In the genomic region with DNA sequence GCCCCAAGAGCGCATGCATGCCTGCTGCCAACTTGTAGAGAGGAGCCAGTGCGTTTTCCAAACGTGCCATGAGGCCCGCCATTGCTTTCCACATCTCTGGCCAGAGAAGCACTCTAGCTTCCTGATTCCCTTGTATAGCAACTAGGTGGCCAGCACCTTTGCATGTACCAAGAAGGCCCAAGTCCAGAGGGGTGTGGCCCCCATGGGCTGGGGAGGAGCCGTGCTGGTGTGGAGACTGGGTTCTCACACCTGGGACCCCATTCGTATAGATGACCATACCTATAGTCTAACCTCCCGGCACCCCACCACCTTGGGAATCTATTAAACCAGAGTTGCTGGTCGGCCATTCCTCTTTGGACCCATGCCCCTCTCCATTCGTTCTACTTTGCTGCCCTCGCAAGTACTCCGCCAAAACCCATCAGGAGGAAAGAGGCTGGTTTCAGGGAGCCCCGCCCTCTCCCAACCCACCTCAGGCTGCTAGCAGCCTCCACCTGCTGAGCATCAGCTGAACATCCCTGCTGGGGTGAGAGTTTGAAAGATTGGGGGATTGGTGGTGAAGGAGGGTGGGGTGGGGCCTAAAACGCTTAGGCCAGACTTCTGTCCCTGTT, we compare ENCODE assay signal across 8 mouse cellular contexts. TPM values are rescaled to one million over a fixed set of nuclear protein-coding genes. Genes with fewer than 3 reads are reported as not detected.
DNase-seq lines count a peak whose midpoint lies in the region; ATAC-seq and TF ChIP-seq lines count a peak whose summit lies in the region.

Gene Slc19a1 (plus strand): TSS at position 474 of the 608 bp plus-strand sequence.

- 0 out of 2 replicates have a peak within 1 kb of the TSS, but pooled peaks have one; percentile 46 for H3K27ac ChIP-seq in forebrain, embryonic 12.5 days
- peak within 1 kb of the TSS; percentile 88 for H3K27ac ChIP-seq in kidney, postnatal 0 days
- peak within 1 kb of the TSS; percentile 46; the same call in 1 of the 2 replicates for H3K27ac ChIP-seq in liver, postnatal 0 days (ENCODE audit: low read depth)

- no peak for TF ChIP-seq EP300 in liver, postnatal 0 days (IDR thresholded peaks at IDR 0.05; ENCODE audit: low read depth)

- no peaks in the 10 kb centered on the region for H3K9me3 ChIP-seq in forebrain, embryonic 12.5 days
- no peaks in the 10 kb centered on the region for H3K9me3 ChIP-seq in kidney, postnatal 0 days (replicated peaks; ENCODE audit: low read length)
- H3K9me3 ChIP-seq in liver, postnatal 0 days (ENCODE audit: low read length): no peaks in the 10 kb centered on the region

- ATAC-seq in forebrain, embryonic 12.5 days (ENCODE audit: low FRiP score): no peak
- 0 out of 2 replicates have a peak, but pooled peaks have one; percentile 9 for ATAC-seq in kidney, postnatal 0 days (replicated peaks; ENCODE audit: low FRiP score, low read depth)
- no peak for ATAC-seq in liver, postnatal 0 days
- ATAC-seq in monocyte, adult 5-6 weeks (replicated peaks; ENCODE audit: insufficient number of reproducible peaks, low FRiP score, low TSS enrichment, poor library complexity, severe bottlenecking): no peak

- peak within 1 kb of the TSS; percentile 91 for H3K4me2 ChIP-seq in forebrain, embryonic 12.5 days
- peak within 1 kb of the TSS; percentile 90 for H3K4me2 ChIP-seq in kidney, postnatal 0 days (ENCODE audit: low read length)
- H3K4me2 ChIP-seq in liver, postnatal 0 days (ENCODE audit: low read depth, low read length): peak within 1 kb of the TSS; percentile 96

- H3K4me1 ChIP-seq in forebrain, embryonic 12.5 days: peaks cover 24% of the 10 kb centered on the region
- peaks cover 19% of the 10 kb centered on the region; the same call in 1 of the 2 replicates for H3K4me1 ChIP-seq in kidney, postnatal 0 days (replicated peaks; ENCODE audit: insufficient read depth, low read length)
- H3K4me1 ChIP-seq in liver, postnatal 0 days (ENCODE audit: insufficient read depth): peaks cover 16% of the 10 kb centered on the region

- no peak for TF ChIP-seq CTCF in kidney, postnatal 0 days (IDR thresholded peaks at IDR 0.05; ENCODE audit: low read depth)
- TF ChIP-seq CTCF in liver, postnatal 0 days (IDR thresholded peaks at IDR 0.05; ENCODE audit: low read depth): no peak

- H3K27me3 ChIP-seq in forebrain, embryonic 12.5 days: peaks cover 15% of the 10 kb centered on the region
- H3K27me3 ChIP-seq in kidney, postnatal 0 days (ENCODE audit: insufficient read depth, low read length): no peaks in the 10 kb centered on the region
- no peaks in the 10 kb centered on the region for H3K27me3 ChIP-seq in liver, postnatal 0 days (ENCODE audit: insufficient read depth, low read length)

- DNase-seq in layer of hippocampus, adult 18-20 months (ENCODE audit: low spot score in 2 of 2): no peak
- no peak for DNase-seq in layer of hippocampus, adult 9-10 months (ENCODE audit: low spot score)
- no peak for DNase-seq in adrenal gland, adult 2 months
- DNase-seq in kidney, postnatal 0 days (ENCODE audit: low spot score): no peak
- no peak for DNase-seq in liver, postnatal 0 days
- no peak for DNase-seq in gastrocnemius, adult 18-20 months (ENCODE audit: low spot score)

- H3K36me3 ChIP-seq in forebrain, embryonic 12.5 days (replicated peaks): no peaks in the 10 kb centered on the region
- no peaks in the 10 kb centered on the region for H3K36me3 ChIP-seq in kidney, postnatal 0 days (ENCODE audit: insufficient read depth, low read length)
- H3K36me3 ChIP-seq in liver, postnatal 0 days (replicated peaks; ENCODE audit: insufficient read depth, low read length): no peaks in the 10 kb centered on the region

- H3K4me3 ChIP-seq in forebrain, embryonic 12.5 days (replicated peaks): peak within 1 kb of the TSS; percentile 66
- peak within 1 kb of the TSS; percentile 60 for H3K4me3 ChIP-seq in kidney, postnatal 0 days (replicated peaks; ENCODE audit: low read depth, low read length)
- peak within 1 kb of the TSS; percentile 58 for H3K4me3 ChIP-seq in liver, postnatal 0 days (ENCODE audit: low read depth, low read length)

- WGBS in forebrain, embryonic 12.5 days: 36% methylated on average over 13 of the region's 13 CpGs
- 48% methylated on average over 13 of the region's 13 CpGs for WGBS in kidney, postnatal 0 days
- WGBS in liver, postnatal 0 days (ENCODE audit: insufficient replicate concordance): 66% methylated on average over 13 of the region's 13 CpGs

- H3K9ac ChIP-seq in forebrain, embryonic 12.5 days: peak within 1 kb of the TSS; percentile 78
- H3K9ac ChIP-seq in kidney, postnatal 0 days (ENCODE audit: low read depth, low read length): peak within 1 kb of the TSS; percentile 83
- peak within 1 kb of the TSS; percentile 72 for H3K9ac ChIP-seq in liver, postnatal 0 days (replicated peaks)

RNA-seq across cellular contexts. Expression of gene Slc19a1, which starts in this region (rescaled TPM):
- 10 to 100 TPM; 17.1 to 23.9 TPM for total RNA-seq in layer of hippocampus, adult 18-20 months (2021)
- total RNA-seq in adrenal gland, adult 2 months (2021): 10 to 100 TPM; 17.4 to 24.1 TPM
- 103 and 105 TPM in 2 replicates for polyA plus RNA-seq in adrenal gland, adult 2 months (2012; rRNA removed)
- polyA plus RNA-seq in forebrain, embryonic 12.5 days (2016; fragmentation: Nextera tagmentation; extraction: Ambion mirVana): 30.3 and 34.3 TPM in 2 replicates
- polyA plus RNA-seq in kidney, postnatal 0 days (2015; fragmentation: Nextera tagmentation; extraction: Ambion mirVana): 48.0 and 51.5 TPM in 2 replicates
- polyA plus RNA-seq in liver, postnatal 0 days (2015; fragmentation: Nextera tagmentation; extraction: Ambion mirVana): 7.1 and 10.5 TPM in 2 replicates
- 0.38 to 5.1 TPM (median 1.5 TPM) in 3 replicates for total RNA-seq in monocyte, adult 5-6 weeks (2017)
- total RNA-seq in gastrocnemius, adult 18-20 months (2021): 1 to 10 TPM; 4.6 to 7.5 TPM
